Mouse (Mus musculus): ENCODE measurements at regions not wholly inside any gene's neighbourhood (a gene's known extent, or its start where the extent isn't known, plus 50 kb on each side); places are given as distances from the start of the nearest gene placed in this dataset.

GRCm38 (mm10) chr13:6005901-6006300 is 144.6 kb downstream of the Klf6 start:
- Histone ChIP-seq H3K27ac (ENCODE audit: insufficient read depth, low read depth, low read length) (no peak overlapping the region), H3K4me3 (ENCODE audit: low read depth, low read length) (no peak overlapping the region), H3K36me3 (ENCODE audit: control insufficient read depth, insufficient read depth, low read length) (no peaks in the 10 kb centered on the region), H3K4me1 (ENCODE audit: control insufficient read depth, insufficient read depth, insufficient read length, low read length) (peaks cover 10% of the 10 kb centered on the region; the same call in 1 of the 2 replicates), H3K27me3 (ENCODE audit: control insufficient read depth, insufficient read depth, low read length) (no peaks in the 10 kb centered on the region)
- no peak for TF ChIP-seq CTCF (IDR thresholded peaks at IDR 0.05; ENCODE audit: extremely low read depth, insufficient read length, insufficient replicate concordance, low read depth, low read length)
- no peak for TF ChIP-seq POLR2A (IDR thresholded peaks at IDR 0.05; ENCODE audit: low read depth, low read length)
- 92% methylated on average over 6 of the region's 6 CpGs for WGBS

- H3K27me3 ChIP-seq (ENCODE audit: control insufficient read depth, insufficient read depth, low read length), result no peaks in the 10 kb centered on the region
- no peak overlapping the region for H3K4me3 ChIP-seq (ENCODE audit: low read depth, low read length)
- peaks cover 2% of the 10 kb centered on the region; the same call in 1 of the 2 replicates for H3K4me1 ChIP-seq (ENCODE audit: control insufficient read depth, insufficient read depth, insufficient read length, low read length)
- no peak overlapping the region for H3K27ac ChIP-seq (ENCODE audit: insufficient read depth, low read depth, low read length)
- WGBS, result 42% methylated on average over 1 of the region's 1 CpGs
- TF ChIP-seq CTCF (IDR thresholded peaks at IDR 0.05; ENCODE audit: extremely low read depth, insufficient read length, insufficient replicate concordance, low read depth, low read length) (no peak), POLR2A (IDR thresholded peaks at IDR 0.05; ENCODE audit: low read depth, low read length) (no peak)
- no peaks in the 10 kb centered on the region for H3K36me3 ChIP-seq (ENCODE audit: control insufficient read depth, insufficient read depth, low read length)
These were observed 148.4 kb downstream of the Klf6 start for GRCm38 (mm10) chr13:6009671-6010070.

GRCm38 (mm10) chr13:6027207-6027606 is 165.9 kb downstream of the Klf6 start:
- no peak for TF ChIP-seq POLR2A (IDR thresholded peaks at IDR 0.05; ENCODE audit: low read depth, low read length)
- Histone ChIP-seq H3K36me3 (ENCODE audit: control insufficient read depth, insufficient read depth, low read length) (no peaks in the 10 kb centered on the region), H3K27ac (ENCODE audit: insufficient read depth, low read depth, low read length) (no peak overlapping the region), H3K27me3 (ENCODE audit: control insufficient read depth, insufficient read depth, low read length) (no peaks in the 10 kb centered on the region), H3K4me3 (ENCODE audit: low read depth, low read length) (no peak overlapping the region), H3K4me1 (ENCODE audit: control insufficient read depth, insufficient read depth, insufficient read length, low read length) (peaks cover 9% of the 10 kb centered on the region; the same call in 1 of the 2 replicates)
- WGBS, result 71% methylated on average over 4 of the region's 4 CpGs

- TF ChIP-seq CTCF (IDR thresholded peaks at IDR 0.05; ENCODE audit: extremely low read depth, insufficient read length, insufficient replicate concordance, low read depth, low read length) (no peak), POLR2A (IDR thresholded peaks at IDR 0.05; ENCODE audit: low read depth, low read length) (no peak)
These were observed 167.6 kb downstream of the Klf6 start for GRCm38 (mm10) chr13:6028878-6029277.

GRCm38 (mm10) chr13:6029461-6029860 is 168.2 kb downstream of the Klf6 start:
- TF ChIP-seq POLR2A (IDR thresholded peaks at IDR 0.05; ENCODE audit: low read depth, low read length), result no peak
- H3K27ac ChIP-seq (ENCODE audit: insufficient read depth, low read depth, low read length), result peak overlapping the region; percentile 84
- H3K27me3 ChIP-seq (ENCODE audit: control insufficient read depth, insufficient read depth, low read length), result no peaks in the 10 kb centered on the region
- H3K4me3 ChIP-seq (ENCODE audit: low read depth, low read length), result peak overlapping the region; percentile 37
- H3K36me3 ChIP-seq (ENCODE audit: control insufficient read depth, insufficient read depth, low read length), result no peaks in the 10 kb centered on the region
- H3K4me1 ChIP-seq (ENCODE audit: control insufficient read depth, insufficient read depth, insufficient read length, low read length), result peaks cover 9% of the 10 kb centered on the region; the same call in 1 of the 2 replicates
- 22% methylated on average over 6 of the region's 6 CpGs for WGBS

More at GRCm38 (mm10) chr13:6028878-6029277, 167.6 kb downstream of the Klf6 start:
- 23% methylated on average over 4 of the region's 4 CpGs for WGBS
- Histone ChIP-seq H3K4me1 (ENCODE audit: control insufficient read depth, insufficient read depth, insufficient read length, low read length) (peaks cover 9% of the 10 kb centered on the region; the same call in 1 of the 2 replicates), H3K4me3 (ENCODE audit: low read depth, low read length) (no peak overlapping the region), H3K27me3 (ENCODE audit: control insufficient read depth, insufficient read depth, low read length) (no peaks in the 10 kb centered on the region), H3K36me3 (ENCODE audit: control insufficient read depth, insufficient read depth, low read length) (no peaks in the 10 kb centered on the region), H3K27ac (ENCODE audit: insufficient read depth, low read depth, low read length) (peak overlapping the region; percentile 66)

- H3K27ac ChIP-seq (ENCODE audit: insufficient read depth, low read depth, low read length), result peak overlapping the region; percentile 84
- 53% methylated on average over 2 of the region's 2 CpGs for WGBS
These were observed 168.8 kb downstream of the Klf6 start for GRCm38 (mm10) chr13:6030128-6030527.

GRCm38 (mm10) chr13:6040132-6040531 is 178.8 kb downstream of the Klf6 start:
- Histone ChIP-seq H3K27me3 (ENCODE audit: control insufficient read depth, insufficient read depth, low read length) (no peaks in the 10 kb centered on the region), H3K27ac (ENCODE audit: insufficient read depth, low read depth, low read length) (no peak overlapping the region), H3K4me1 (ENCODE audit: control insufficient read depth, insufficient read depth, insufficient read length, low read length) (peaks cover 4% of the 10 kb centered on the region; the same call in 1 of the 2 replicates), H3K4me3 (ENCODE audit: low read depth, low read length) (no peak overlapping the region), H3K36me3 (ENCODE audit: control insufficient read depth, insufficient read depth, low read length) (no peaks in the 10 kb centered on the region)
- WGBS, result 91% methylated on average over 7 of the region's 7 CpGs
- TF ChIP-seq POLR2A (IDR thresholded peaks at IDR 0.05; ENCODE audit: low read depth, low read length) (no peak), CTCF (IDR thresholded peaks at IDR 0.05; ENCODE audit: extremely low read depth, insufficient read length, insufficient replicate concordance, low read depth, low read length) (no peak)

More at GRCm38 (mm10) chr13:6030128-6030527, 168.8 kb downstream of the Klf6 start:
- Histone ChIP-seq H3K27me3 (ENCODE audit: control insufficient read depth, insufficient read depth, low read length) (no peaks in the 10 kb centered on the region), H3K4me1 (ENCODE audit: control insufficient read depth, insufficient read depth, insufficient read length, low read length) (peaks cover 9% of the 10 kb centered on the region; the same call in 1 of the 2 replicates), H3K36me3 (ENCODE audit: control insufficient read depth, insufficient read depth, low read length) (no peaks in the 10 kb centered on the region), H3K4me3 (ENCODE audit: low read depth, low read length) (no peak overlapping the region)
- TF ChIP-seq CTCF (IDR thresholded peaks at IDR 0.05; ENCODE audit: extremely low read depth, insufficient read length, insufficient replicate concordance, low read depth, low read length) (no peak), POLR2A (IDR thresholded peaks at IDR 0.05; ENCODE audit: low read depth, low read length) (no peak)
